Comparison of ENCODE assay signal across 9 mouse cellular contexts in the genomic region with DNA sequence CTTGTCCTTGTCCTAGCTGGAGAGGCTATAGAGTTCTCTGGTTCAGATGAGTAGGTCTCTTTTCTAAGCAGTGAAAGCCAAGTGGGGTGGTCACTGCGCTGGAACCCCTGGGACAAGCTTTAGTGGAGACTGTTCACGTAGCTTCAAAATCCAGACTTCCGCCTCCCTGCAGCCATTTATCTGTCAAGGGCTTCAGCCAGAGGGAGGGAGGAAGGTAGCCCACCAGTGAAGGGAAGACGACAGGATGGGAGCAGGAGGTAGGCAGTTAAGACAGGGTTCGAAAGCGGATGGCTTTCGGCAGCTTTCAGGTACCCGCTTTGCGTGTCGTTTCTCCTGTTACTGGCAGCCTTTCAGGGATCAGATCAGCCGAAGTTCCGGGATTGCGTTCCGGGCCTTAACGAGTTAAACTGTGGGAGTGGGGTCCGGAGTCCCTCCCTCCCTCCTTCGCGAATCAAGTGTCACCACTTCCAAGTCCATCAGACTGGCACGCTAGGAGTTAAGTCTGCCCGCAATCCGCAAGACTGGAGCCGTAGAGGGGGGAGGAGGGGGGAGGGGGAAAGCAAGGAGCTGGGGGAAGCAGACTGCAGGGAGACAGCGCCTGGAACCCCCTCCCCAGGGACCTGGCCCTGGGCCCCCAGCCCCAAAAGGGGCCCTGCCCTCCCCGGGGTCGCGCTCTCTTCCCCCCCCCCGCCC. TPM values are rescaled to one million over a fixed set of nuclear protein-coding genes. Genes with fewer than 3 reads are reported as not detected.
DNase-seq lines count a peak whose midpoint lies in the region; ATAC-seq and TF ChIP-seq lines count a peak whose summit lies in the region.
"Had no signal": no experiment of that assay in that cellular context is flagged by ENCODE, and none has a peak within 500 bp of the region (broad histone marks: within the 10 kb centered on the region; RNA-seq: fewer than 3 reads in every experiment).

No protein-coding gene starts in this region.

- H3K79me2 ChIP-seq in liver, adult 2 months (ENCODE audit: control insufficient read depth, insufficient read depth, low read length) = peaks cover 10% of the 10 kb centered on the region; the same call in 1 of the 2 replicates

- H3K27me3 ChIP-seq in forebrain, postnatal 0 days (ENCODE audit: insufficient read depth, low read length) = no peaks in the 10 kb centered on the region
- H3K27me3 ChIP-seq in liver, adult 2 months (ENCODE audit: control insufficient read depth, insufficient read depth, low read length) = no peaks in the 10 kb centered on the region

- peaks cover 14% of the 10 kb centered on the region; the same call in 1 of the 2 replicates for H3K4me1 ChIP-seq in forebrain, postnatal 0 days (ENCODE audit: insufficient read depth)
- H3K4me1 ChIP-seq in liver, adult 2 months (ENCODE audit: control insufficient read depth, insufficient read depth, low read length) = peaks cover 6% of the 10 kb centered on the region

- no peak for TF ChIP-seq POLR2A in liver, adult 2 months (IDR thresholded peaks at IDR 0.05; ENCODE audit: extremely low read depth, insufficient read depth, low read length)

- peak; percentile 62 to 83 for DNase-seq in adrenal gland, adult (ENCODE audit: inconsistent age in 2 of 2, low spot score in 1 of 2)
- DNase-seq in adrenal gland, adult 8-10 months = no peak
- DNase-seq in cerebellum, adult 18-20 months = peak; percentile 72 to 75
- peak; percentile 91 for DNase-seq in forebrain, postnatal 0 days
- peak; percentile 73 for DNase-seq in kidney, adult 11 months
- DNase-seq in liver, adult 2 months (ENCODE audit: extremely low read depth, low read depth, low spot score) = peak; percentile 30
- DNase-seq in neural tube, embryonic 10.5 days (ENCODE audit: extremely low spot score, low spot score) = peak; percentile 96
- peak; percentile 36 to 49 for DNase-seq in thymus, postnatal 36 days

- TF ChIP-seq CTCF in forebrain, postnatal 0 days (IDR thresholded peaks at IDR 0.05; ENCODE audit: low read depth) = no peak
- TF ChIP-seq CTCF in liver, adult 2 months (IDR thresholded peaks at IDR 0.05; ENCODE audit: low read depth, low read length) = no peak

- peak; percentile 57 for ATAC-seq in forebrain, postnatal 0 days

- peak overlapping the region; percentile 75 for H3K4me3 ChIP-seq in forebrain, postnatal 0 days (ENCODE audit: low read depth, low read length)
- H3K4me3 ChIP-seq in liver, adult 2 months (ENCODE audit: insufficient read depth, low read depth, low read length) = peak overlapping the region; percentile 75

- peak overlapping the region; percentile 94 for H3K27ac ChIP-seq in forebrain, postnatal 0 days (ENCODE audit: low read depth, low read length)
- H3K27ac ChIP-seq in liver, adult 2 months (replicated peaks; ENCODE audit: insufficient read depth, low read depth, low read length) = no peak overlapping the region; the same call in 1 of the 2 replicates

- under 1% methylated on average over 22 of the region's 27 CpGs for WGBS in forebrain, postnatal 0 days
- WGBS in liver, adult 2 months = 2% methylated on average over 24 of the region's 27 CpGs

- no peaks in the 10 kb centered on the region for H3K36me3 ChIP-seq in forebrain, postnatal 0 days (ENCODE audit: insufficient read depth)
- no peaks in the 10 kb centered on the region for H3K36me3 ChIP-seq in liver, adult 2 months (ENCODE audit: control insufficient read depth, insufficient read depth, low read length)

- peak overlapping the region; percentile 91 for H3K4me2 ChIP-seq in forebrain, postnatal 0 days (ENCODE audit: low read depth)

- peak overlapping the region; percentile 75 for H3K9ac ChIP-seq in forebrain, postnatal 0 days
- H3K9ac ChIP-seq in liver, adult 2 months (ENCODE audit: low read depth, low read length) = peak overlapping the region; percentile 85

- H3K9me3 ChIP-seq in forebrain, postnatal 0 days (ENCODE audit: low read length) = no peaks in the 10 kb centered on the region

RNA-seq across cellular contexts. Expression of a gene that starts 4.2 kb away (rescaled TPM):
- 10 to 100 TPM; 48.9 to 76.1 (median 66.7) TPM for total RNA-seq in adrenal gland, adult 8-10 months (2022)
- 29.2 and 38.7 TPM in 2 replicates for total RNA-seq in forebrain, postnatal 0 days (2014; rRNA removed)
- polyA plus RNA-seq in forebrain, postnatal 0 days (2015; fragmentation: Nextera tagmentation; extraction: Ambion mirVana) = 9.3 and 13.0 TPM in 2 replicates
- total RNA-seq in liver, adult 2 months (2014; rRNA removed) = 5.4 and 5.9 TPM in 2 replicates
- polyA plus RNA-seq in liver, adult 2 months (2012; rRNA removed) = 26.0 and 27.9 TPM in 2 replicates

RNA-seq across cellular contexts. Expression of a gene that starts 23.6 kb away (rescaled TPM):
- total RNA-seq in adrenal gland, adult 8-10 months (2022) = not detected
- total RNA-seq in forebrain, postnatal 0 days (2014; rRNA removed) = not detected in 2 replicates
- not detected in 2 replicates for polyA plus RNA-seq in forebrain, postnatal 0 days (2015; fragmentation: Nextera tagmentation; extraction: Ambion mirVana)
- not detected in 2 replicates for total RNA-seq in liver, adult 2 months (2014; rRNA removed)
- polyA plus RNA-seq in liver, adult 2 months (2012; rRNA removed) = not detected in 2 replicates
- total RNA-seq: layer of hippocampus, adult 18-20 months had no signal

RNA-seq across cellular contexts. Expression of a gene that starts 37.4 kb away (rescaled TPM):
- not detected for total RNA-seq in adrenal gland, adult 8-10 months (2022)
- total RNA-seq in forebrain, postnatal 0 days (2014; rRNA removed) = not detected in 2 replicates
- polyA plus RNA-seq in forebrain, postnatal 0 days (2015; fragmentation: Nextera tagmentation; extraction: Ambion mirVana) = not detected in 2 replicates
- not detected in 2 replicates for total RNA-seq in liver, adult 2 months (2014; rRNA removed)
- polyA plus RNA-seq in liver, adult 2 months (2012; rRNA removed) = not detected in 2 replicates
- total RNA-seq: layer of hippocampus, adult 18-20 months had no signal
